Mouse (Mus musculus) CH12.LX (cell line): ENCODE data around the gene Cdh4. TPM values are rescaled to one million over a fixed set of nuclear protein-coding genes. Genes with fewer than 3 reads are reported as not detected.

ENCODE experiments used
- DNase-seq: peaks from one replicate; pipeline ENCODE4 v3.0.0-alpha.2; 2013; ENCODE audit errors: extremely low read depth
- H3K27ac ChIP-seq: 2 replicates; pipeline ENCODE4 v1.5.1; 2012; ENCODE audit warnings: low read depth, mild to moderate bottlenecking, control low read depth, moderate library complexity; ENCODE audit not compliant: insufficient read depth
- H3K27me3 ChIP-seq: replicated peaks from 2 replicates; pipeline ENCODE3; 2012; ENCODE audit warnings: inconsistent platforms
- H3K36me3 ChIP-seq, 2 experiments: replicated peaks in 1 of 2; 2 replicates each; pipeline versions ENCODE3 to v1.6.1; 2012; ENCODE audit warnings: inconsistent platforms in 1 of 2, low read length in 1 of 2, mild to moderate bottlenecking in 1 of 2, mixed read lengths in 1 of 2, moderate library complexity in 1 of 2; ENCODE audit not compliant: control insufficient read depth in 1 of 2, insufficient read depth in 1 of 2
- H3K4me1 ChIP-seq, 2 experiments: 2 replicates each; pipeline ENCODE4 v1.6.1; 2012; ENCODE audit warnings: inconsistent platforms in 1 of 2, moderate library complexity in 1 of 2; ENCODE audit not compliant: insufficient read depth in 2 of 2, control insufficient read depth in 1 of 2
- H3K4me2 ChIP-seq: 2 replicates; pipeline ENCODE4 v1.6.1; 2012; ENCODE audit warnings: low read depth, mild to moderate bottlenecking, control low read depth; ENCODE audit not compliant: poor library complexity, insufficient read depth, severe bottlenecking
- H3K4me3 ChIP-seq, 3 experiments: fragments of 150-350 bp in 1 of 3; sonication (generic) in 1 of 3; replicated peaks in 1 of 3; 2 replicates each; pipeline versions ENCODE3 to v1.5.1; 2011 to 2012; ENCODE audit warnings: low read depth in 2 of 3, low read length in 2 of 3, mild to moderate bottlenecking in 2 of 3, moderate library complexity in 2 of 3, control low read depth in 1 of 3, improper control_type of control experiment in 1 of 3, inconsistent platforms in 1 of 3, mixed read lengths in 1 of 3; ENCODE audit not compliant: poor library complexity in 1 of 3
- H3K79me2 ChIP-seq: replicated peaks from 2 replicates; pipeline ENCODE4 v1.6.1; 2012; ENCODE audit warnings: mild to moderate bottlenecking, moderate library complexity; ENCODE audit not compliant: control insufficient read depth, poor library complexity, insufficient read depth, severe bottlenecking; ENCODE audit errors: extremely low read depth
- H3K9ac ChIP-seq: 2 replicates; pipeline ENCODE4 v1.6.1; 2012; ENCODE audit warnings: low read depth, mild to moderate bottlenecking, control low read depth, moderate library complexity; ENCODE audit not compliant: insufficient read depth
- H3K9me3 ChIP-seq: replicated peaks from 2 replicates; pipeline ENCODE3; 2012; ENCODE audit warnings: low read length, inconsistent platforms, mixed read lengths
- BHLHE40 ChIP-seq: IDR thresholded peaks from 2 replicates; pipeline ENCODE4 v1.6.1; 2011; ENCODE audit warnings: mild to moderate bottlenecking, low read depth, low read length, improper control_type of control experiment
- CHD1 ChIP-seq: IDR thresholded peaks from 2 replicates; pipeline ENCODE4 v1.6.1; 2012; ENCODE audit warnings: low read depth, low read length, improper control_type of control experiment, inconsistent platforms
- CTCF ChIP-seq, 2 experiments: IDR thresholded peaks in 1 of 2; conservative IDR thresholded peaks in 1 of 2; 2 replicates each; pipeline ENCODE4 v1.5.1; 2011 to 2012; ENCODE audit warnings: low read depth in 2 of 2, low read length in 2 of 2, improper control_type of control experiment in 1 of 2, inconsistent platforms in 1 of 2, mild to moderate bottlenecking in 1 of 2, moderate library complexity in 1 of 2
- E2F4 ChIP-seq: IDR thresholded peaks from 2 replicates; pipeline ENCODE4 v1.6.1; 2011; ENCODE audit warnings: low read depth, low read length, improper control_type of control experiment; ENCODE audit not compliant: insufficient replicate concordance
- HCFC1 ChIP-seq: IDR thresholded peaks from 2 replicates; pipeline ENCODE4 v1.6.1; 2012; ENCODE audit warnings: low read depth, mild to moderate bottlenecking, inconsistent platforms, low read length, improper control_type of control experiment
- JUND ChIP-seq: conservative IDR thresholded peaks from 2 replicates; pipeline ENCODE4 v1.6.1; 2011; ENCODE audit warnings: low read depth, low read length, improper control_type of control experiment
- KAT2A ChIP-seq: IDR thresholded peaks from 2 replicates; pipeline ENCODE4 v1.6.1; 2012; ENCODE audit warnings: low read length, improper control_type of control experiment, inconsistent platforms; ENCODE audit not compliant: insufficient replicate concordance
- RAD21 ChIP-seq: IDR thresholded peaks from 2 replicates; pipeline ENCODE4 v1.6.1; 2011; ENCODE audit warnings: low read depth, mild to moderate bottlenecking, low read length, improper control_type of control experiment, moderate library complexity
- SMC3 ChIP-seq: IDR thresholded peaks from 2 replicates; pipeline ENCODE4 v1.6.1; 2011; ENCODE audit warnings: low read depth, low read length, improper control_type of control experiment
- TBP ChIP-seq: conservative IDR thresholded peaks from 2 replicates; pipeline ENCODE4 v1.6.1; 2011; ENCODE audit warnings: low read depth, low read length, improper control_type of control experiment
- TCF12 ChIP-seq: IDR thresholded peaks from 2 replicates; pipeline ENCODE4 v1.6.1; 2014; ENCODE audit warnings: low read depth, mild to moderate bottlenecking, inconsistent platforms, low read length, improper control_type of control experiment
- UBTF ChIP-seq: IDR thresholded peaks from 2 replicates; pipeline ENCODE4 v1.6.1; 2012; ENCODE audit warnings: low read depth, mild to moderate bottlenecking, inconsistent platforms, low read length, improper control_type of control experiment, moderate library complexity
- USF2 ChIP-seq: conservative IDR thresholded peaks from 2 replicates; pipeline ENCODE4 v1.6.1; 2011; ENCODE audit warnings: low read depth, low read length, improper control_type of control experiment
- dilution Hi-C: fragments of 300-500 bp; cut with MboI; formaldehyde crosslinking; loops from 2 replicates; pipeline ENCODE4 v1.14.3; 2020; ENCODE audit warnings: low sequenced_read_pairs; ENCODE audit not compliant: extremely low pct_unique_long_range_greater_than_20kb, extremely low pct_ligation_motif_present
- in situ Hi-C: fragments of 300-500 bp; cut with MboI; formaldehyde crosslinking; loops from 3 replicates; pipeline ENCODE4 v1.14.3; 2019; ENCODE audit warnings: low sequenced_read_pairs, low pct_ligation_motif_present, low pct_unique_long_range_greater_than_20kb, mixed read lengths
- polyA plus RNA-seq: library from polyadenylated mRNA; unstranded; fragments of >175 nt; gene quantifications from 2 replicates; pipeline ENCODE4 v1.2.1, GENCODE M21; 2012; ENCODE audit warnings: low read depth; ENCODE audit not compliant: insufficient read length
- total RNA-seq, 2 experiments: library from RNA; depleted of rRNA; stranded (reverse); fragments of 300-350 nt in 1 of 2; fragments of >200 nt in 1 of 2; gene quantifications; 2 replicates each; pipeline ENCODE4 v1.2.3; 2012 to 2014

Gene Cdh4
- total and polyA plus RNA-seq, 3 experiments, result not detected

DNA sequence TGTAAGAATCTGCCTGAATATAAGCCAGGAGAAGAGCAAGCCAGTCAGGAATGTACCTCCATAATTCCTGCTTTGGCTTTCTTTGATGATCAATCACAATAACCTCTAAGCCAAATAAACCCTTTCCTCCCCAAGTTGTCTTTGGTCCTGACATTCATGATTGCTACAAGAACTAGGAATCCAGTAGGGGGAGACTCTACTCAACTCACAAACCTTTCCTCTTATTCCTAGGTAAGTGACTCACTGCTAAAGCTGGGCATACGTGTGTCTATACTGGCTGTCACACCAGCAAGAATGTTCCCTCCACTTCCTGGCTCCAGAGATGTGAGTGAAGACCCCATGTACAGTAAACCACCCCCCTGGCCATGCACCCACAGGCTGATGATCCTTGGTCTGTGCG, 185.3 kb downstream of the Cdh4 start:
- Histone ChIP-seq H3K36me3 (no peaks in the 10 kb centered on the region), H3K79me2 (no peaks in the 10 kb centered on the region), H3K27me3 (peaks cover 54% of the 10 kb centered on the region), H3K9ac (no peak overlapping the region), H3K27ac (no peak overlapping the region), H3K4me1 (no peaks in the 10 kb centered on the region), H3K4me2 (no peak overlapping the region), H3K9me3 (no peaks in the 10 kb centered on the region), H3K4me3 (no peak overlapping the region)
- in situ Hi-C loops, result no loop called here
- dilution Hi-C loops, result no loop called here
- TF ChIP-seq HCFC1 (no peak), SMC3 (peak; percentile 60), CTCF (conservative IDR thresholded peaks at IDR 0.05 in 1 of 2, IDR thresholded peaks at IDR 0.05 in 1 of 2; ENCODE audit: low read depth in 2 of 2, low read length in 2 of 2) (peak in 1 of 2 experiments; percentile 60; a peak in 2 of 4 replicates), RAD21 (peak; percentile 51), BHLHE40 (no peak)
- peak; percentile 12 for DNase-seq

DNA sequence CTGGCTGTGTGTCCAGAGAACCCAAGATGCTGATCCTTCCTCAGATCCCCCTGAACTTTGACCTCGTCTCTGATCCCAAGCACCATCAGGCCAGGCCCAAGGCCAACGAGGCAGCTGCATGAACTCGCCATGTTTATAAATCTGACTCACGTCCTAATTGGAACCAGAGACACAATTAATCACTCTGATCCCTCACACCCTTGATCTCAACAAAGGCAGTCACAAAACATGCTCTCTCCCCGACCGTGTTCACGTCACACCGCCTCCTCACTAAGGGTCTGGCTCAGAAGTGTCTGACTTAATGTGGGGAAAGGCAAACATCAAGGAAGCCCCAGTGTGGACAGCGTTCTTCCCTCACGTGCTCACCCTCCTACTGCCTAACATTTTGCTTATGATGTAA, 188.5 kb downstream of the Cdh4 start:
- no peaks in the 10 kb centered on the region for H3K9me3 ChIP-seq
- H3K79me2 ChIP-seq, result no peaks in the 10 kb centered on the region
- H3K27me3 ChIP-seq, result peaks cover 32% of the 10 kb centered on the region
- H3K9ac ChIP-seq, result no peak overlapping the region
- no peak overlapping the region for H3K27ac ChIP-seq
- H3K36me3 ChIP-seq, result no peaks in the 10 kb centered on the region
- H3K4me2 ChIP-seq, result no peak overlapping the region
- no peak overlapping the region for H3K4me3 ChIP-seq
- dilution Hi-C loops, result no loop called here
- TF ChIP-seq TCF12, result no peak
- no peak for TF ChIP-seq HCFC1
- no peak for TF ChIP-seq SMC3
- no peak for TF ChIP-seq TBP
- TF ChIP-seq, all 38 proteins: peak for 0
- DNase-seq, result no peak
- H3K4me1 ChIP-seq, result no peaks in the 10 kb centered on the region
- in situ Hi-C loops, result no loop called here

DNA sequence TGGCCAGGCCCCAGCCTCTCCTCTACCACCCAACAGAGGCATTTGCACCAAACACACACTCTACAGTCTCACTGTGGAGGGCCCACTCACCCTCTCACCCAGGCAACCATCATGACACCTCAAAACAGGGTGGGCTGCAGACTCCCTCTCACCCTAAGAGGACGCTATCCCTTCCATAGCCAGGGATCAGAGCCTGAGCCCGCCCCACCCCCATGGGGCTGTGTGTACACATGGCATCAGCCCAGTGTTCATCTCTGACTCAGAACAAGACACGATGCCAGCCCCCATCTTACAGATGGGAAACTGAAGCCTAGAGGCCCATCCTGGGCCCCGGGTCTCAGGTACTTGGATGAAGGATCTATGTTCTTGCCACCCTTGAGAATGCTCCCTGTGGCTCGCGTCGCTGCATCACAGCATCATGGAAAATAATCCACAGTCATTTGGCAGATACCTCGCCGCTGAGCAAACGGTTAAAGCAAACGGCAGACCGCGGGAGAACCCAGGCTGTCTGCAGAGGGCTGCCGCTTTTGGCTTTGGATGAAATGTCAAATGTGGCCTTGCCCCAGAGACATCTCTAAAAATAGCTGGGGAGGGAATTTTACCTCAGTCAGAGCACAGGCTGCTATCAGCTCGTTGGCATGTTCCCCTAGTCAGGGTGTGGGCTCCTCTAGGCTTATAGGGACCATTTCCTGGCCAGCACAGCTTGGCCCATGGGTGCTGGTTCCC, 198.5 kb downstream of the Cdh4 start:
- Histone ChIP-seq H3K4me2 (no peak overlapping the region), H3K9ac (no peak overlapping the region), H3K36me3 (no peaks in the 10 kb centered on the region), H3K27ac (no peak overlapping the region), H3K79me2 (no peaks in the 10 kb centered on the region), H3K4me3 (no peak overlapping the region), H3K27me3 (no peaks in the 10 kb centered on the region), H3K4me1 (peaks cover 2 to 8% of the 10 kb centered on the region in 2 experiments; a peak in 1 of 4 replicates), H3K9me3 (peaks cover 2% of the 10 kb centered on the region)
- in situ Hi-C loops, result no loop called here
- dilution Hi-C loops, result no loop called here
- no peak for DNase-seq
- TF ChIP-seq E2F4, result no peak
- no peak for TF ChIP-seq CHD1
- TF ChIP-seq UBTF, result no peak
- no peak for TF ChIP-seq USF2
- TF ChIP-seq KAT2A, result no peak
- no peak for TF ChIP-seq JUND
- TF ChIP-seq RAD21, result no peak
